Mouse (Mus musculus) right cerebral cortex, postnatal 10 days (tissue): Measurements from ENCODE around the gene Arid3a.
"Not testable (repeated sequence)": the region's sequence is repeated elsewhere in the genome, so short reads cannot be mapped to it uniquely, and the experiment has no call there.

Source experiments
- DNase-seq, 2 experiments: peaks; one replicate each; pipeline ENCODE4 v3.0.0; 2021; ENCODE audit warnings: low spot score in 2 of 2

The Arid3a gene

DNA sequence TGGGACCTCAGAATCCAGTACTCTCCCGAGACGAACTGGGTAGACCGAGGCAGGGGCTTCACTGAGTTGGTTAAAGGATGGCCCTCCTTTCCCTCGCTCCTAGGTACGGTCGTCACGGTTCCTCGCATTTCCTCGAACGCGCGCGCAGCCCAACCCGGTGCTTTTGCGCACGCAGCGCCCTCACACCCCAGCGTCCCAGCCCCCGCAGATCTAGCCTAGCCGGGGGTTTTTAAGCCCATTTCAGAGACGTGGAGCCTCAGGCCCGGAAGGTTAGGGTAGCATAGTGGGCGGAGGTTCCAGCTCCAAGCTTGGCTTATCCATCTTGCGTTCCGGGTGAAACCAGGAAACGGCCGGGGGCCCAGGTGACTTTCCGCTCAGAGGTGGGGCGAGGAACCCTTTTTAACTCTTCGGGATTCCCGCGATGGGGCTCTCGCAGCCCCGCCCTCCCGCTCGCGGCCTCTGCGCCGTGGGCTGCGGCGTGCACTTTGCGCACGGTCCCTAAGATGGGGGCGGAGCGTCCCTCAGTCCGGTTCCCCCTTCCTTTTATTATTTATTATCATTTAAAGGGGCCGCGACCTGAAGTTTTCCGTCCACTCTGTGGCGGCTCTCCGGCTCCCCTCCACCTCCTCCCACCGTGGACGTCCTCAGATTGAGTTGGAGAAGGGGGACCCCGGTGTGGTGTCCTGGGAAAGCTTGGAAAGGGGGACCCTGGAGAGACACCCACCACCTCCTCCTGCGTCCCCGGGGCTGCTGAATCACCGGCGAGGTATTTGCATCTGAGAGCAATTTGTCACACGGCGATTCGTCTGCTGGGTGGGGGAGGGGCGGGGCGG, at the start of gene Arid3a:
Gene Arid3a, plus strand, starts transcription at position 553 of the 833 bp plus-strand sequence.
- DNase-seq = peak; percentile 90 to 91

DNA sequence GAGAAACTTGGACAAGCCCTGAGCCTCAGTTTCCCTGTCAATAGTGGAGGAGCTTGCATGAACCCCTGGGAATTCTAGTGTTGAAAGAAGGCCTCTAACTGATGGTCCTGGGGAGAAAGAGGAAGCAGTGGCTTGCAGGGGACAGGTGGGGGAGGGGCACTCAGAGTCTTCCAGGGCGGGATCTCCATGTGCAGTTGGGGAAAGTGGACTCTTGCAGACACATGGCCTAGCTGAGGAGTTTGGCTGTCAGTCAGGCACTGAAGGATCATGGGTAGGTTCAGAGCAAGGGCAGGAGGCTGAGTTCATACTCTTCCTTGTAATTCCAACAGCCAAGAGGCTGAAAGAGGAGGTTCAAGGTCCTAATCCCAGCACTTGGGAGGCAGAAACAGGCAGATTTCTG, 49.7 kb upstream of the Arid3a start:
- DNase-seq = peak in 1 of 2 experiments; percentile 36

- DNase-seq = no peak
Measured at GRCm38 (mm10) chr10:79877757-79878156, 49.1 kb upstream of the Arid3a start.

- no peak for DNase-seq
Measured at GRCm38 (mm10) chr10:79879527-79879926, 47.3 kb upstream of the Arid3a start.

GRCm38 (mm10) chr10:79880721-79881120, 46.1 kb upstream of the Arid3a start:
- peak in 1 of 2 experiments; percentile 42 for DNase-seq

DNA sequence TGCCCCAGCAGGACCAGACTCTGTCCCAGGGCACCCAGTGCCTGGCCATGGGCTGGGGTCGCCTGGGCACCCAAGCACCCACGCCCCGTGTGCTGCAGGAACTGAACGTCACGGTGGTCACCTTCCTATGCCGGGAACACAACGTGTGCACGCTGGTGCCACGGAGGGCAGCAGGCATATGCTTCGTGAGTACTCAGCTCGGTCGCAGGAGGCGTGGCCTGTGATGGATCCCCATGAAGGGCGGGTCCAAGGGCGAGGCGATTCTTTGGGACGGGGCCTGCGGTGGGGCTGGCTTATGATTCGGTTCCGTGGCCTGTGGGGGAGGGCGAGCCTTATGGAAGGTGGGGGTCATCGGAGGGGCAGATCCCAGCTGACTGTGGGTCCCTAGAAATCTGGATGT, 44.9 kb upstream of the Arid3a start:
- DNase-seq = no peak

- DNase-seq = peak in 1 of 2 experiments; percentile 82
Measured at GRCm38 (mm10) chr10:79883297-79884084, 43.4 kb upstream of the Arid3a start.

GRCm38 (mm10) chr10:79884446-79884845, 42.4 kb upstream of the Arid3a start:
- no peak for DNase-seq

DNA sequence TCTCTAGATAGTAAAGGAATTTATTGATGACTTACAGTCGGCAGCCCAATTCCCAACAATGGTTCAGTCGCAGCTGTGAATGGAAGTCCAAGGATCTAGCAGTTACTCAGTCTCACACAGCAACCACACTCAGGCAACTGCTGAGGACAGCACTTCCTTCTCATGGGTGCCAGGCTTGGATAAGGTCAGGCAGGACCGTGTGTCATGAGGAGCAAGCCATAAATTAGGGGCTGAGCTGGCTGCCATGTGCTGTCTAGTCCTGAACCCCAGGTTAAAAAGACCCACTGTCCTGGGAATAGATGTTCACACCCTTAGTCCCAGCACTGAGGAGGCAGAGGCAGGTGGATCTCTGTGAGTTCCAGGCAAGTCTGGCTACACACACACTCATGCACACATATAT, 41.9 kb upstream of the Arid3a start:
- not testable (repeated sequence) for DNase-seq

GRCm38 (mm10) chr10:79886054-79886453, 40.8 kb upstream of the Arid3a start, which contains the start of gene Elane:
Gene Elane (plus strand): TSS chr10:79886247.
- DNase-seq = no peak

DNA sequence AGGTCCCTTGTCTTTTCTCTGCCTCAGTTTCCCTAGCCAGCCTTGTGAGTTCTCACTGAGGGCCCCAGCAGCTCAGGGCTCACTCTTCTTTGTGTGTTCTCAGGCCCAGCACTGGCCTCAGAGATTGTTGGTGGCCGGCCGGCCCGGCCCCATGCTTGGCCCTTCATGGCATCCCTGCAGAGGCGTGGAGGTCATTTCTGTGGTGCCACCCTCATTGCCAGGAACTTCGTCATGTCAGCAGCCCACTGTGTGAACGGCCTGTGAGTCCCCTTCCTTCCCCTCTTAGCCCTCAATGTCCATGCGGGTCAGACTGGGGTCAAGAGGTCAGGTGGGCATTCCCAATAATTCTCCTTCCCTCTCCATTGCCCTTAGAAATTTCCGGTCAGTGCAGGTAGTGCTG, 40.2 kb upstream of the Arid3a start:
- DNase-seq = no peak

- no peak for DNase-seq
Measured at GRCm38 (mm10) chr10:79889386-79889785, 37.5 kb upstream of the Arid3a start.

DNA sequence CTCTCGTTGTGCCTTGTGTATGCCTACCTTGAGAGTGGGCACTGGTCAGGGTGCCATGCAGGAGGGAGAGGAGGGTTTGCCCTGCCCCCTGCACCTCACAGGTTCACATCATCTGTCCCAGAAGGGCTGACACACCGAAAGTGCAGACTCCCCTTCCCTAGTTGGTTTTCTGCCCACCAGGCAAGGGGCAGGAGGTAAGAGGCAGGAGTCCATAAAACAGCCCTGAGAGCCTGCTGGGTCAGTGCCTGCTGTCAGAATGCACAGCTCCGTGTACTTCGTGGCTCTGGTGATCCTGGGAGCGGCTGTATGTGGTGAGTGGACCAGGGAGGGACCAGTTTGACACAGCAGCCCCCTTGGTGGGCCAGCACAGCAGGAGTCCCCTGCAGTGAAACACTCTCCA, 36.2 kb upstream of the Arid3a start, which contains the start of gene Cfd:
Gene Cfd, plus strand, starts transcription at position 184 of the 400 bp plus-strand sequence.
- no peak for DNase-seq

DNA sequence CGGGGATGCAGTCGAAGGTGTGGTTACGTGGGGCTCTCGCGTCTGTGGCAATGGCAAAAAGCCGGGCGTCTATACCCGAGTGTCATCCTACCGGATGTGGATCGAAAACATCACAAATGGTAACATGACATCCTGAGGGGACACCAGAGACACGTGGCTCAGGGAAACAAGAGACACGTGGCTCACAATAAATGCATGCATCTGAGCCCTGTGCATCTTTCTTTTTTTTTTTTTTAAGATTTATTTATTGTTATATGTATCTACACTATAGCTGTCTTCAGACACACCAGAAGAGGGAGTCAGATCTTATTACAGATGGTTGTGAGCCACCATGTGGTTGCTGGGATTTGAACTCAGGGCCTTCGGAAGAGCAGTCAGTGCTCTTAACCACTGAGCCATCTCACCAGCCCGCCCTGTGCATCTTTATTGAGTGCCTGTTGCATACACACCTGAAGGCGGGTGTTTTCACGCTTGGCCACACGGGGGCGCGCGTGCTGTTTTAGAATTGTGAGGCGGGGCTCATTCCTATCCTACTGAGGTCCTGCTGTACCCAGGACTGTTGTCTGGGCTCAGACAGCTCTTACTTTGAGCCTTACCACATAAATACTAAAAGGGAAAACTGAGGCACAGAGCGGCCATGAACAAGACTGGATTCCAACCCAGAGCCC, 34.3 kb upstream of the Arid3a start:
- peak in 1 of 2 experiments; percentile 81 for DNase-seq

- DNase-seq = no peak
Measured at GRCm38 (mm10) chr10:79896306-79896705, 30.5 kb upstream of the Arid3a start.

- DNase-seq = no peak
Measured at GRCm38 (mm10) chr10:79896814-79897213, 30.0 kb upstream of the Arid3a start.

DNA sequence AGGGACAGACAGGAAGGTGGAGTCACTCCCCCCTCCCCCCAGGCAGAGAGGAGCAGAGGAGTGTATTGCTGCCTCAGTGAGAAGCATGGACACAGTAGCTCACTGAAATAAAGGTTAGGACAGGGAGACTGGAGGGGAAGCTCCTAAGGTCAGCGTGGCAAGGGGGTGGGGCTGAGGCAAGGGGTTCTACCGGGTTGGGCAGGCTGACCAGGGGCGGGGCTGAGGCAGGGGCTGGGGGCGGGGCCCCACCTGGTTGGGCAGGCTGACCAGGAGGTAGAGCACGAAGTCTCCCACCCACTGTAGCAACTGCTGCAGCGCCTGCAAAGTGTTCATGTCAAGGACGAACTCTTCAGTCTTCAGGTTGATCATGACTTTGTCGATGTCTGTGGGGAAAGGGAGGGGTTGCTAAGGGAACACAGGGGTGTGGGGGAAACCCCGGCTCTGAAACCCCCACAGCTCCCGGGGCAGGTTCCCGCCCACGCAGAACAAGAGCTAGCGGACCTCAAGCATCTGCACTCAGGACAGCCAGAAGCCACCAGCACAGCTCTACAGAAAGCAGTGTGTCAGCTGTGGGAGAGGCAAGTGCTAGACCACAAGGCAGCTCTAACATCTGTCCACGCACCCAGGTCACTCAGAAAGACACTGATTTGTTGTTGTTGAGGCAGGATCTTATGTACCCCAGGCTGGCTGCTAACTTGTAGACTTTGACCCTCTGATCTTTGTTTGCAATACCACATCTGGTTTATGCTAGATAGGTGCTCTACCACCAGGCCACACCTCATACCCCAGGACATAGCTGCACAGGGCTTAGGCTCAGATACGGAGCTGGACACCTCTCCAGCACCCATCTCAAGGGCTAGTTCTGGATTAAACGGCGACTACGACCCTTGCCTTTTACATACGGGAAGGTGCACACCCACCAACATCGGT, 29.3 kb upstream of the Arid3a start:
- DNase-seq = no peak

DNA sequence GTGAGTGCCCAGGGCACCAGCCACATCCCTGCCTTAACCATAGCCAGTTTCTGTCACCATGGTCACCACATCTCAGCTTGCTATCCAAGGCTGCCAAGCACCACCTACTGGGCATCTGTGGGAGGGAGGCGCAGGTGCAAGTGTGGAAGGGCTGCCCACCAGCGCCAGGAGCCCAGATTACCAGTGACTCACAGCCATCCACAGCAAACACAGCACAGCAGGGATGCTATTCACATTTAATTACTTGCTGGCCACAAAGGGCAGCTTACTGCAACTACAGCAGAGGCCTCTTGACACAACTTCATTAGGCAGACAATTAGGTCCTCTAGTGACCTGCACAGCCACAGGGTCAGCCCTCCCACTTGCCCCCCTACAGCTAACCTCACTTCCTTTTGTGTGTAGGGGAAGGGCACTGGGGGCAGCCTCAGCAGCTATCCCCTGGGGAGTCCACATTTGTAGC, 25.9 kb upstream of the Arid3a start:
- peak in 1 of 2 experiments; percentile 77 for DNase-seq

GRCm38 (mm10) chr10:79906712-79907111, 20.1 kb upstream of the Arid3a start:
- DNase-seq = no peak

GRCm38 (mm10) chr10:79907415-79907814, 19.4 kb upstream of the Arid3a start:
- no peak for DNase-seq
